Mouse (Mus musculus): ENCODE measurements around the gene Gm10778.

The Gm10778 gene

GRCm38 (mm10) chr10:81648803-81649775 lies at the start of gene Gm10778:
Gm10778 (plus strand) TSS chr10:81649059.
- in situ Hi-C loops (cut with MboI; ENCODE audit: unreplicated experiment in 2 of 2) = loop anchor here in 1 of 2 experiments (25.0 kb wide), 1 partner anchor 963 kb away; the partner anchor contains the start of gene 1190007I07Rik

DNA sequence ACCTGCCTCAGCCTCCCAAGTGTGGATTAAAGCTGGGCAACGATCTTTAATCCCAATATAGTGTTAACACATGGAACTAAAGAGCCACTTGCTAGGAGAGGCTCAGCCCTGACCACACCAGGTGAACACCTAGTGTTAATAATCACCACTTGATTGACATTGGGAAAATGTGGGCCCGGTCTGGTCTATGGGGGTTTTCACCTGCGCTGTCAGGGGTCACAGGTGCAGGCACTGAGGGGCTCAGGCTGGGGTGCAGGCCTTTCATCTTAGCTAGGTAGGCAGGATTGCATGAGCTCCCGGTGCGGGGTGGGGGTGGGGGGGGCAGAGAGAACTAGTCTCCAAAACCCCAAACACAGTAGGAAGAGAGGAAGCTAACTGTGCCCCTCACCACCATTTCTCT lies 49.2 kb upstream of the Gm10778 start:
- in situ Hi-C loops (cut with MboI; ENCODE audit: unreplicated experiment in 2 of 2) = loop anchor here (5.0 kb wide), 1 partner anchor 37 kb away; no protein-coding TSS in a partner anchor

- in situ Hi-C loops (cut with MboI; ENCODE audit: unreplicated experiment in 2 of 2) = loop anchor here (5.0 kb wide), 1 partner anchor 38 kb away; no protein-coding TSS in a partner anchor
These were observed 48.8 kb upstream of the Gm10778 start for GRCm38 (mm10) chr10:81600096-81600495.

GRCm38 (mm10) chr10:81600738-81601203 lies 48.1 kb upstream of the Gm10778 start, which contains the start of gene Tle6:
Tle6 (minus strand) TSS chr10:81601073.
- in situ Hi-C loops (cut with MboI; ENCODE audit: unreplicated experiment in 2 of 2) = loop anchor here (5.0 kb wide), 1 partner anchor 38 kb away; no protein-coding TSS in a partner anchor

- in situ Hi-C loops (cut with MboI; ENCODE audit: unreplicated experiment in 2 of 2) = loop anchor here (5.0 kb wide), 1 partner anchor 39 kb away; no protein-coding TSS in a partner anchor
These were observed 47.4 kb upstream of the Gm10778 start for GRCm38 (mm10) chr10:81601396-81601905.

DNA sequence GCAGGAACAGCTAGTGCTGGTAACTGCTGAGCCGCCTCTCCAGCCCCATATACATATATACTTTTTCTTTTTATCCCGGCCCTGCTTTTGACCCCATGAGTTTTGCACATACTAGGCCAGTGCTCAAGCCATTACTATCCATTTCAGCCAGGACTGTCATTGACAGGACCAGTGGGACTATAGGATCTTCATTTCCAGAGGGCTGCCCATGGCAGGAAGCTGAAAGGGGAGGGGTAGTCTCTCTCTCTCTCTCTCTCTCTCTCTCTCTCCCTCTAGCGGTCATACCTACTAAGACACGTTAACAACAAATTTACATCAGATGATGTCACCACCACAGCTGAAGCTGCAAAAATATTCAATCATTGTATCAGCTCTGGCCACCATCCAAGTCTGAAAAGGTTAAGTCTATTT lies 46.1 kb upstream of the Gm10778 start:
- in situ Hi-C loops (cut with MboI; ENCODE audit: unreplicated experiment in 2 of 2) = loop anchor here (5.0 kb wide), 1 partner anchor 40 kb away; no protein-coding TSS in a partner anchor

DNA sequence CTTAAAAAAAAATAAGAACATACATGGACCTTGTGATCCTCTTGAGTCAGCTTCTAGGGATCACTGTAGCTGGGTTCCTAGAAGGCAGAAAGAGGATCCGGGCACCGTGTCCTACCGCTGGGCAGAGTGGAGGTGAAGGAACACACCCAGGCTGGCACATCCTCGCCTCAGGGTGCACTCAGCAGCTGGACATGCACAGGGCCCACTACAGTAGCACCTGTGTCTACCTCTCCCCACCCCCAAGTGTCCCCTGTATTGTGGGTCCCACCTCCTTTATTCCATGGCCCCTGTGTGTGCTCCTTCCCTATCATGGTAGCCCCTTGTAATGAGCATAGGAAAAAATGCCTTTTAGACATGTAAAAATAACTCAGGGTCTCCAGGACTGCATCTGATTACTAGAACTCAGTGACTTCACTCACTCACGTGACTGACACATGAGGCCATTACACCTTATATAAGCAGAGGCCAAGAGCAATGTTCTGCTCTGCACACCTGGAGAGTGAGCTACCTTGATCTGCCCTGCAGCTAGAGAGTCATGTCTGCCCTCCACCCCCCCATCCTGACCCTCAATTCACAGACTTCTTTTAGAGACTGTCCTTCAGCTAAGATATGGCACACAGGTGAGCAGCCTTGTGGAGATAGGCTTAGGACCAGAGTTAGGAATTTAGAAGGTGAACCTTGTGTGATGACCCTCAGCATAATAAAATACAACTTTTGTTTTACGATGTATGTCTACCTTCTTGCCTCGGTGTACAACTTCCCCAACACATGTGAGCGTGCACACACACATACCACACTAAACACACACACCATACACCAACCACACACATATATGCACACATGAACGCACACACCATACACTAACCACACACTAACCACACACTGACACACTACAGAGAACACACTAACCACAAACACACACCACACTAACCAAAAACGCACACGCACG lies 44.6 kb upstream of the Gm10778 start:
- in situ Hi-C loops (cut with MboI; ENCODE audit: unreplicated experiment in 2 of 2) = loop anchor here (5.0 kb wide), 1 partner anchor 42 kb away; no protein-coding TSS in a partner anchor

DNA sequence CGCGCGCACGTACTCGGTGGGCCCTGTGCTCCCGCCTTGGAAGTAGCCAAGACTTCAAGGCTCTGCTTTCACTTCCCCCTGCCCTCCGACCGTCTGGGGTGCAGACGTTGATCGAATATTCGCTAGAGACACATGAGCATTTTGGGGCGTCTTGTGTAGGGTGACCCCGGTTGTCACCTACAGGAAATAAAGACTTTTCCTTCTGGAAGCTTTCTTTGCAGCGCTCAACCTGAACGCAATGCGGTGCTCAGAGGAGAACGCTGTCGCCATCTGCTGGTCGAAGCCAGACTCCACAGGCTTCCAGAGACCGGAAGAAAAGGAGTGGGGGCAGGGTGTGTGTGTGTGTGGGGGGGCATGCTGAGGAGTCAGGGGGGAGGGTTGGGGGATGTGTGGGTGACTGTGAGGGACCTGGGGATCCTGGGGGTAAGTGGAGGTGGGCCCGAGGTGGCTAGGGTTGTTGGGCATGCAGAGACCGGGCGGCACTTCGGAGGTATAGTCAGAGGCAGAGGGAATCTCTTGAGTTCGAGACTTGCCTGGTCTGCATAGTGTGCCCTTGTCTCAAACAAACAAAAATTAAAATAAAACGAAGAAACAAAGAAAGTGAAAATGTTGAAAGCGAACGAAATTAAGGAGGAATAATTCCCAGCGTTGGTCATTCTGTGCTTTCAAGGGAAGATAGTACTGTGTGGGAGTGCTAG lies 43.7 kb upstream of the Gm10778 start:
- in situ Hi-C loops (cut with MboI; ENCODE audit: unreplicated experiment in 2 of 2) = loop anchor here (5.0 kb wide), 3 partner anchors 43 to 562 kb away; partner anchors contain the start of gene Ncln (in 1 of the 2)

DNA sequence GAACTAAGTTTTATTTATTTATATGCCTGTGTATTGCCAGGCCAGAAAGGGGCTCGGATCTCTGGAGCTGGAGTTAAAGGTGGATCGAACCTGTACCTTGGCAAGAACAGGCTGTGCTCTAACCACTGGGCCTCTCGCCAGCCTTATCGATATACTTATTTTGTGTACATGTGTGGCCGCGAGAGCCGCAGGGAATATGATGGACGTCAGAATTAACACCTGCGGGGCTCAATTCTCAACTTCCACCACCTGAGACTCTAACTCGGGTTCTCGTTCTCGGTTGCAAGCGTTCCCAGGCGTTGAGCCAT lies 43.2 kb upstream of the Gm10778 start:
- in situ Hi-C loops (cut with MboI; ENCODE audit: unreplicated experiment in 2 of 2) = loop anchor here in 1 of 2 experiments (5.0 kb wide), 2 partner anchors 108 to 562 kb away; partner anchors contain the start of gene Ncln

DNA sequence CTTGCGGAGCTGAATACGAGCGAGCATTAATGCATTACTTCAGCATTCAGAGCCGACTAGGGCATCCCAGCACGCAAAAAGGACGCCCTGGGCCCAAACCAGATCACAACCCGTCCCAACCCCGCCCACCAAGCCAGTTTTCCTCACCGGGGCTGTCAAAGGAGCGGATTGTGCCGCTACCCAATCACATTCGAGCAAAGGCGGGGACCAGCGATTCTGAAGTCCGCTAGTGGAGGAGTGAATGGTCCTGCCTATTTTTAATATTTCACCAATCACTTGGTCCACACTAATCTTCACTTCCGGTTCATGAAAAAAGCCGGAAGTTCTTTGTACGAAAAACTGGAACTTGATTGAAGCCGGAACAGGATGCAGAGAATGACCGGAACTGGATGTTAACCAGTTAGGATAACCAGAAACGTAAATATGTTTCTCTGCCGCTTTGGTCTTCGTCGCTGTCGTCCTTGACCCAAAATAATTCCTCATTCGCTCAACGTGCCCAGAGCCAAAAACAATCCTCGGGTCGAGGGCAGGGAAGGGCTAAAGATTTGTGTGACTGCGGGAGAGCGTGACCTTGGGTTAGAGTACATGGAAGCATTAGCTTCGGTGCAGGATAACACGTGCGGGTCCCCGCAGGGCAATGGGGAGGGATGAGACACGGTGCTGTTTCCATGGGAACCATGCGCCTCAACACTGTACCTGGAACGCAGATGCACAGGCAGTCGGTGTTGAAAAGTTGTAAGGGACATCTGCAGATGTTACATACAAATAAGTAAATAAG lies 42.7 kb upstream of the Gm10778 start, which contains the start of gene BC025920:
BC025920 (plus strand) TSS at position 297 of the 778 bp plus-strand sequence.
- in situ Hi-C loops (cut with MboI; ENCODE audit: unreplicated experiment in 2 of 2) = loop anchor here in 1 of 2 experiments (5.0 kb wide), 2 partner anchors 109 to 561 kb away; partner anchors contain the start of gene Ncln

GRCm38 (mm10) chr10:81608308-81608707 lies 40.6 kb upstream of the Gm10778 start:
- in situ Hi-C loops (cut with MboI; ENCODE audit: unreplicated experiment in 2 of 2) = loop anchor here in 1 of 2 experiments (5.0 kb wide), 2 partner anchors 111 to 559 kb away; partner anchors contain the start of gene Ncln

- in situ Hi-C loops (cut with MboI; ENCODE audit: unreplicated experiment in 2 of 2) = no loop called here
These were observed 36.1 kb upstream of the Gm10778 start for GRCm38 (mm10) chr10:81612779-81613178.

- in situ Hi-C loops (cut with MboI; ENCODE audit: unreplicated experiment in 2 of 2) = no loop called here
These were observed 33.4 kb upstream of the Gm10778 start for GRCm38 (mm10) chr10:81615486-81615885.

DNA sequence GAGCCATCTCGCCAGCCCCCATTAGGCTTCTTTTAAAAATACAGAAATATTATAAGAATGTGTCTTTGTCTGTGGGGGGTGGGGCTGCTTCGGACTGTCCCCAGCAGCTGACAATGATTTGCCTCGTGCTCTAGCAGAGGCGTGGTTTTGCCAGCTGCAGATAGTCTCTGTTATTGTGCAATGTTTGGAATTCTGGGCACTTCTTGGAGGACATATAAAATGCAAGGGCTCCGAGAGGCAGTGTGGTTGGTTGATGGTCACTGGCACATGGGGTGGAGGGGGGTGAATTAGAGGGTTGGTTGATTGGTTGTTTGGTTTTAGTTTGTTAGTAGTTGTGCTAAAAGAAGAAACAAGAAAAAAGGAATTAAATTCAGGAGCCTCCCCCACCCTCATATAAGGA lies 28.9 kb upstream of the Gm10778 start:
- in situ Hi-C loops (cut with MboI; ENCODE audit: unreplicated experiment in 2 of 2) = loop anchor here in 1 of 2 experiments (5.0 kb wide), 1 partner anchor 547 kb away; no protein-coding TSS in a partner anchor

GRCm38 (mm10) chr10:81620786-81621185 lies 28.1 kb upstream of the Gm10778 start:
- in situ Hi-C loops (cut with MboI; ENCODE audit: unreplicated experiment in 2 of 2) = loop anchor here in 1 of 2 experiments (5.0 kb wide), 1 partner anchor 547 kb away; no protein-coding TSS in a partner anchor

DNA sequence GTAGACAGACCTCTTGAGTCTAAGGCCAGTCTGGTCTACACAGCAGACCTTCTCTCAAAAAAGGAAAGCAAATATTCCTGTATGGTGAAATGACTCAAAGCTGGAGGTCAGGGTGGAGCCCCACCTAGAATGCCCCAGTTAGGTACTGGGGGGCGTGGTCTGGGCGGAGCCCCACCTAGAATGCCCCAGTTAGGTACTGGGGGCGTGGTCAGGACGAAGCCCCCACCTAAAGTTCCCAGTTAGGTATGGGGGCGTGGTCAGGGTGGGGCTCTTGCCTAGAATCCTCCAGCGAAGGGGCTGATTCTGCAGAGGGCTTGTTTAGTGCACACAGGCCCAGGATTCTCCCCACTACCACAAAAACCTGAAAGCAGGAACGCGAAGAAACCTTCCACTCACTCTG lies 25.4 kb upstream of the Gm10778 start:
- in situ Hi-C loops (cut with MboI; ENCODE audit: unreplicated experiment in 2 of 2) = loop anchor here in 1 of 2 experiments (5.0 kb wide), 1 partner anchor 544 kb away; no protein-coding TSS in a partner anchor

- in situ Hi-C loops (cut with MboI; ENCODE audit: unreplicated experiment in 2 of 2) = loop anchor here in 1 of 2 experiments (25.0 kb wide), 1 partner anchor 986 kb away; the partner anchor contains the start of gene 1190007I07Rik
These were observed 22.5 kb upstream of the Gm10778 start for GRCm38 (mm10) chr10:81626101-81626993.
